Mouse (Mus musculus) hindbrain, embryonic 14.5 days (tissue): ENCODE measurements at regions not wholly inside any gene's neighbourhood (a gene's known extent, or its start where the extent isn't known, plus 50 kb on each side); places are given as distances from the start of the nearest gene placed in this dataset.

ENCODE experiments used
- ATAC-seq: fragments of 200-750 bp; cut with Nextera tagmentation; 2 replicates; pipeline ENCODE4 v1.8.0; 2017; ENCODE audit warnings: moderate number of reproducible peaks, mild to moderate bottlenecking, moderate TSS enrichment, moderate library complexity; ENCODE audit not compliant: low FRiP score
- DNase-seq: peaks from one replicate; pipeline ENCODE4 v3.0.0-alpha.2; 2015; ENCODE audit warnings: low spot score
- H3K27ac ChIP-seq: fragments of 300-500 bp; sonication (generic); 2 replicates; pipeline ENCODE4 v1.5.1; 2014; ENCODE audit warnings: mild to moderate bottlenecking, moderate library complexity
- H3K27me3 ChIP-seq: fragments of 300-500 bp; sonication (generic); 2 replicates; pipeline ENCODE4 v1.6.1; 2014; ENCODE audit warnings: mild to moderate bottlenecking, low read length, mixed read lengths; ENCODE audit not compliant: control insufficient read depth, insufficient read depth
- H3K36me3 ChIP-seq: fragments of 300-500 bp; sonication (generic); replicated peaks from 2 replicates; pipeline ENCODE4 v1.6.1; 2014; ENCODE audit not compliant: control insufficient read depth, insufficient read depth
- H3K4me1 ChIP-seq: fragments of 300-500 bp; sonication (generic); replicated peaks from 2 replicates; pipeline ENCODE4 v1.6.1; 2014; ENCODE audit warnings: antibody characterized with exemption, low read length, mixed read lengths; ENCODE audit not compliant: control insufficient read depth, insufficient read depth
- H3K4me2 ChIP-seq: fragments of 300-500 bp; sonication (generic); replicated peaks from 2 replicates; pipeline ENCODE4 v1.6.1; 2014; ENCODE audit warnings: mild to moderate bottlenecking, moderate library complexity
- H3K4me3 ChIP-seq: fragments of 300-500 bp; sonication (generic); replicated peaks from 2 replicates; pipeline ENCODE4 v1.5.1; 2014; ENCODE audit warnings: mild to moderate bottlenecking, low read length
- H3K9ac ChIP-seq: fragments of 300-500 bp; sonication (generic); 2 replicates; pipeline ENCODE4 v1.6.1; 2014
- H3K9me3 ChIP-seq: fragments of 300-500 bp; sonication (generic); 2 replicates; pipeline ENCODE4 v1.6.1; 2016; ENCODE audit warnings: low read length; ENCODE audit not compliant: control insufficient read depth
- WGBS: fragments of 180-500 bp; shearing (Covaris S2); extraction: QIAGEN DNeasy Blood & Tissue Kit; methylation state at CpG from one replicate; pipeline ENCODE4 v1.1.7; 2014; 5-methylcytosine and 5-hydroxymethylcytosine counted together

GRCm38 (mm10) chr12:9404981-9405380 lies 164.9 kb upstream of the Osr1 start:
- no peaks in the 10 kb centered on the region for H3K36me3 ChIP-seq
- no peaks in the 10 kb centered on the region for H3K9me3 ChIP-seq
- ATAC-seq, result no peak
- H3K4me3 ChIP-seq, result no peak overlapping the region
- WGBS, result 67% methylated on average over 7 of the region's 7 CpGs
- DNase-seq, result no peak
- no peak overlapping the region for H3K4me2 ChIP-seq
- no peak overlapping the region for H3K27ac ChIP-seq
- H3K9ac ChIP-seq, result no peak overlapping the region
- no peaks in the 10 kb centered on the region for H3K27me3 ChIP-seq
- H3K4me1 ChIP-seq, result no peaks in the 10 kb centered on the region

- no peaks in the 10 kb centered on the region for H3K27me3 ChIP-seq
- no peaks in the 10 kb centered on the region for H3K36me3 ChIP-seq
- H3K4me2 ChIP-seq, result no peak overlapping the region
- no peak overlapping the region for H3K4me3 ChIP-seq
- H3K27ac ChIP-seq, result no peak overlapping the region
- H3K4me1 ChIP-seq, result no peaks in the 10 kb centered on the region
- DNase-seq (no peak), ATAC-seq (no peak)
- 77% methylated on average over 3 of the region's 3 CpGs for WGBS
- H3K9me3 ChIP-seq, result no peaks in the 10 kb centered on the region
- H3K9ac ChIP-seq, result no peak overlapping the region
Observed at GRCm38 (mm10) chr12:9419311-9419710, 150.6 kb upstream of the Osr1 start.

- no peak overlapping the region for H3K9ac ChIP-seq
- no peaks in the 10 kb centered on the region for H3K4me1 ChIP-seq
- no peak overlapping the region for H3K4me3 ChIP-seq
- H3K4me2 ChIP-seq, result no peak overlapping the region
- H3K9me3 ChIP-seq, result 0 out of 2 replicates have a peak, but pooled peaks cover 2% of the 10 kb centered on the region
- no peak for DNase-seq
- H3K27ac ChIP-seq, result no peak overlapping the region
- WGBS, result 85% methylated on average over 3 of the region's 3 CpGs
- H3K36me3 ChIP-seq, result no peaks in the 10 kb centered on the region
- H3K27me3 ChIP-seq, result no peaks in the 10 kb centered on the region
- ATAC-seq, result no peak
Observed at GRCm38 (mm10) chr12:9430656-9431055, 139.3 kb upstream of the Osr1 start.

GRCm38 (mm10) chr12:9438575-9439161 lies 131.2 kb upstream of the Osr1 start:
- no peak overlapping the region for H3K4me2 ChIP-seq
- no peaks in the 10 kb centered on the region for H3K36me3 ChIP-seq
- no peak for ATAC-seq
- H3K27me3 ChIP-seq, result no peaks in the 10 kb centered on the region
- H3K27ac ChIP-seq, result no peak overlapping the region
- no peaks in the 10 kb centered on the region for H3K4me1 ChIP-seq
- H3K9ac ChIP-seq, result no peak overlapping the region
- H3K9me3 ChIP-seq, result no peaks in the 10 kb centered on the region
- WGBS, result 81% methylated on average over 9 of the region's 9 CpGs
- no peak for DNase-seq
- H3K4me3 ChIP-seq, result no peak overlapping the region

- H3K27ac ChIP-seq, result no peak overlapping the region
- no peak for ATAC-seq
- no peaks in the 10 kb centered on the region for H3K4me1 ChIP-seq
- no peak overlapping the region for H3K9ac ChIP-seq
- H3K9me3 ChIP-seq, result no peaks in the 10 kb centered on the region
- no peak overlapping the region for H3K4me2 ChIP-seq
- no peaks in the 10 kb centered on the region for H3K27me3 ChIP-seq
- H3K4me3 ChIP-seq, result no peak overlapping the region
- no peak for DNase-seq
- no peaks in the 10 kb centered on the region for H3K36me3 ChIP-seq
- 60% methylated on average over 3 of the region's 3 CpGs for WGBS
Observed at GRCm38 (mm10) chr12:9450620-9451019, 119.3 kb upstream of the Osr1 start.

GRCm38 (mm10) chr12:9460193-9460592 lies 109.7 kb upstream of the Osr1 start:
- ATAC-seq (no peak), DNase-seq (no peak)
- Histone ChIP-seq H3K9ac (no peak overlapping the region), H3K4me1 (no peaks in the 10 kb centered on the region), H3K4me3 (no peak overlapping the region), H3K9me3 (no peaks in the 10 kb centered on the region), H3K36me3 (no peaks in the 10 kb centered on the region), H3K27me3 (no peaks in the 10 kb centered on the region), H3K27ac (no peak overlapping the region), H3K4me2 (no peak overlapping the region)
- WGBS, result 91% methylated on average over 3 of the region's 3 CpGs

GRCm38 (mm10) chr12:9469655-9470470 lies 100.1 kb upstream of the Osr1 start:
- H3K9me3 ChIP-seq, result no peaks in the 10 kb centered on the region
- ATAC-seq (no peak), DNase-seq (no peak)
- H3K36me3 ChIP-seq, result no peaks in the 10 kb centered on the region
- H3K9ac ChIP-seq, result no peak overlapping the region
- H3K4me2 ChIP-seq, result no peak overlapping the region
- no peak overlapping the region for H3K27ac ChIP-seq
- no peak overlapping the region for H3K4me3 ChIP-seq
- no peaks in the 10 kb centered on the region for H3K27me3 ChIP-seq
- WGBS, result 80% methylated on average over 3 of the region's 3 CpGs
- H3K4me1 ChIP-seq, result no peaks in the 10 kb centered on the region

- H3K4me2 ChIP-seq, result no peak overlapping the region
- no peaks in the 10 kb centered on the region for H3K36me3 ChIP-seq
- ATAC-seq (no peak), DNase-seq (no peak)
- WGBS, result 82% methylated on average over 2 of the region's 2 CpGs
- no peak overlapping the region for H3K27ac ChIP-seq
- no peak overlapping the region for H3K4me3 ChIP-seq
- H3K4me1 ChIP-seq, result no peaks in the 10 kb centered on the region
- H3K9me3 ChIP-seq, result no peaks in the 10 kb centered on the region
- H3K27me3 ChIP-seq, result no peaks in the 10 kb centered on the region
- H3K9ac ChIP-seq, result no peak overlapping the region
Observed at GRCm38 (mm10) chr12:9475836-9476235, 94.1 kb upstream of the Osr1 start.

- Histone ChIP-seq H3K9ac (no peak overlapping the region), H3K36me3 (no peaks in the 10 kb centered on the region), H3K4me3 (no peak overlapping the region), H3K4me2 (no peak overlapping the region), H3K27ac (no peak overlapping the region), H3K4me1 (no peaks in the 10 kb centered on the region), H3K9me3 (no peaks in the 10 kb centered on the region), H3K27me3 (no peaks in the 10 kb centered on the region)
- ATAC-seq, result no peak
- WGBS, result 57% methylated on average over 1 of the region's 1 CpGs
- no peak for DNase-seq
Observed at GRCm38 (mm10) chr12:9478201-9478600, 91.7 kb upstream of the Osr1 start.
